Mouse (Mus musculus) hematopoietic stem cell, adult 5-6 weeks (primary cell): ENCODE results near the gene Lrrc23. TPM values are rescaled to one million over a fixed set of nuclear protein-coding genes. Genes with fewer than 3 reads are reported as not detected.
A peak's percentile ranks its signal among the peaks of the same experiment; 100 is the strongest.

ENCODE experiments used
- ATAC-seq, 2 experiments: fragments of 125-278 bp in 1 of 2; replicated peaks in 1 of 2; 2 replicates each; pipeline ENCODE4 v1.8.0; 2016 to 2017; ENCODE audit warnings: inconsistent platforms in 2 of 2, mild to moderate bottlenecking in 2 of 2, moderate number of reproducible peaks in 2 of 2, low read depth in 1 of 2, moderate TSS enrichment in 1 of 2; ENCODE audit not compliant: low FRiP score in 2 of 2, poor library complexity in 2 of 2, severe bottlenecking in 2 of 2, insufficient read depth in 1 of 2, low TSS enrichment in 1 of 2
- total RNA-seq: library from RNA; stranded (forward); fragments of 172-1452, 232-1000 nt; gene quantifications from 2 replicates; pipeline ENCODE4 v1.2.3, GENCODE M21; 2017

Lrrc23 gene
- total RNA-seq, 1 experiment from 2014 or later, result 1.1 TPM

DNA sequence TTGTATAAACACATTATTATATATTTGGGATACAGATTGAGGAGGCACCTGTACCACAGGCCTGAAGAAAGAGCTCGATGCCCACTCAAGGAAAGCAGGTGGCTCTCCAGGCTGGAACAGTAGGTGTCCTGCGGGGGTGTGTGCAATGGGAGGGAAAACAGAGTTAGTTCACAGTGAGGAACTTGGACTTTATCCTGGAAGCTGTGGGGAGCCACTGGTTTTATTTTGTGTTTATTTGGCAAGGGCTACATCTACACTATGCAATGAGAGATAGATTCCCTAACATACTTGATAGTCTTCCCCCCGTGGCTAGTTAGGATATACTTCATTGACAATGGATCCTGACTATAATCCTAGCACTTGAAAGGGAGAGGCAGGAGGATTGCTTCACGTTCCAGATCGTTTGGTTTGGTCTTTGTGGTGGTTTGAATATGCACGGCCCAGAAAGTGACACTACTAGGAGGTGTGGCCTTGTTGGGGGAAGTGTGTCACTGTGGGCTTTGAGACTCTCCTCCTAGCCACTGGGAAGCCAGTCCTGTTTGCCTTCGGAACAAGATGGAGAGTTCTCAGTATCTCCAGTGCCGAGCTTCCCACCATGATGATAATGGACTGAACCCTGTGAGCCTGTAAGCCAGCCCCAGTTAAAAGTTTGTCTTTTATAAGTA is 7.4 kb upstream of the Lrrc23 start:
- peak; percentile 72 to 73; a peak in 3 of 4 replicates for ATAC-seq

DNA sequence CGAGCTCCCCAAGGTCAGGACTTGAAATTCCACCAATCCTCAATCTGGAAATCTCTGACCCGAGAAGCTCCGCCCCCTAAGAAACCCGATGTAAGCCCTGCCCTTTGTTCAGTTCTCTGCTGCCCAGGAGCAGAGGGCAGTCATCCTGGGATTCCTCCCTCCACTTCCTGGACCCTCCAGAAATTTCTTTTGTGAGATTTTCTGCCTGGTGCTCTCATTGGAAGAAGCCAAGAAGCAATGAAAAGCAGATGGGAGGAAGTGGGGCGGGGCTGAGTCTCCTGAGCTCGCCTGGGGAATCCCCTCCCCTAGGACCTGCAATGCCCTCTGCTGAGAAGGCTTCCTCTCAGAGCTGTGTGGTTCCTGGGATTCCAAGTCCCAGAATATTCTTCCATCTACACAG is 2.9 kb upstream of the Lrrc23 start:
- ATAC-seq, result peak; percentile 37 to 44; a peak in 2 of 4 replicates

DNA sequence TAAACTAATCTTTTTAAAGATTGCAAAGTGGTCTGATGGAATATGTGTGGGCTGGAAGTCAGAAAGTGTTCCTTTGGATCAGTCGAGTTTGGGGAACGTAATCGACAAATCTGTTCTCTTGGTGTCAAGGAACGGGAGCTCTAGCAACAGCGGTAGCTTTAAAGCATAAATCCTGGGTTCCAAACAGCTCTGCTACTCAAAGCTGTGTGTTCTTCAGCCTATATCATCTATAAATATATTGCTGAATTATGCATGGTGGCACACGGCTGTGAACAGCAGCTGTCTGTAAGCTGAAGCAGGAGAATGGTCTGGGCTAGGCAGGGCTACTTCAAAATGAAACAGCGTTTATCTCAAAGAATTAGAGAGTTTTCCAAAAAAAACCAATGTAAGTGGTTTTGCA is 1.4 kb upstream of the Lrrc23 start:
- no peak for ATAC-seq

DNA sequence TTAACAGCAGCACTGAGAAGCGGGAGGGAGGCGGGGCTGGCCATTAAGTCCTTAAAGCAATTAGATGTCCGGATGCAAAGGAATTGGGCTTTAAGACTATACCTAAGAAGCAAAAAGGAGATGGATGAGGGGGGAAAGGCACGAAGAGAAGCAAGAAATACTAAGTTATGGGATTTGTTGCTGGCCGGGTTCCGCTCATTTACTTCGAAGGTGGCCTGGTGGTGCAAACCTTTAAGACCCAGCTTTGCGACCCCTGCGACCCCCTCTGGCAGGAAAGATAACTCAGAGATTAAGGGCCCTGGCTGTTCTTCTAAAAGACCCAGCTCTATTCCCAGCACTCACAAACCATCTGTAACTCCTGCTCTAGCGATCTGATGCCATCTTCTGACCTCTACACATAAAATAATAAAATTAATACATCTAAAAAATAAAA is 473 bp upstream of the Lrrc23 start:
- ATAC-seq, result no peak

DNA sequence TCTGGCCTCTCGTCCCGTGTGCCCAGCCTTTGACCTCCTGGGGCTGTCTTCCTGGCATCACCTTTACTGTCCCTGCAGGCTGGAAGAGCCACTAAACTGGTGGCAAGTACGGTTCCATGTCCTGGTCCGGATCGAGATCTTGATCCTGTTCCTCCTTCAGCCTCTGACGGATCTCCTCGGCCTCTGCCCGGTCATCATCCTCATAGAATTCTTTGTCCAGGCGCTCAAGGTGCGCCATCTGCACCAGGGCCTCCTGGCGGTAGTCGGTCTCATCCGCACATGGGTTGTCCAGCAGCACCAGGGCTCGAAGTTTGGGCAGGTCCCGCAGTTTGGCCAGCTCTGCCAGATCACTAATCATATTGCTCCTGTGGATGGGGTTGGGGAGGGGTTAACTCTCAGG is 9.0 kb downstream of the Lrrc23 start:
- no peak for ATAC-seq

DNA sequence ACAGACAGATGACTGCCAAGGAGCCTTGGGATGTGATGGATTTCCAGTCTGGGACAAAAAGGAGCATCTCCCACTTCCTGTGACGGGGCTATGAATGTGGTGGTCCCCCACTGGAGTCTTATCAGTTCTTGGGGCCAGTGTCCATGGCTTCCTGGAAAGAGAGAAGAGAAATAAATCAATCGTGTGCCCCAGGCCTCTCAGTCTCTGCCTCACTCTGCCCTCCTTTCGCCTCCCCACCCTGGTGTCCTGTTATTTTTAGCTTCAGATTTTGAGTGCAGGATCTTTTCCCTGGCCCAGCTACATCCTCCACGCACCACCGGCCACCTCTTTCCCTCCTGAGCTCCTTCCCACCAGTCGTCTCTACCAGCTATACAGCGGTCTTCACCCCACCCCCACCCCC is 9.5 kb downstream of the Lrrc23 start:
- ATAC-seq, result no peak

DNA sequence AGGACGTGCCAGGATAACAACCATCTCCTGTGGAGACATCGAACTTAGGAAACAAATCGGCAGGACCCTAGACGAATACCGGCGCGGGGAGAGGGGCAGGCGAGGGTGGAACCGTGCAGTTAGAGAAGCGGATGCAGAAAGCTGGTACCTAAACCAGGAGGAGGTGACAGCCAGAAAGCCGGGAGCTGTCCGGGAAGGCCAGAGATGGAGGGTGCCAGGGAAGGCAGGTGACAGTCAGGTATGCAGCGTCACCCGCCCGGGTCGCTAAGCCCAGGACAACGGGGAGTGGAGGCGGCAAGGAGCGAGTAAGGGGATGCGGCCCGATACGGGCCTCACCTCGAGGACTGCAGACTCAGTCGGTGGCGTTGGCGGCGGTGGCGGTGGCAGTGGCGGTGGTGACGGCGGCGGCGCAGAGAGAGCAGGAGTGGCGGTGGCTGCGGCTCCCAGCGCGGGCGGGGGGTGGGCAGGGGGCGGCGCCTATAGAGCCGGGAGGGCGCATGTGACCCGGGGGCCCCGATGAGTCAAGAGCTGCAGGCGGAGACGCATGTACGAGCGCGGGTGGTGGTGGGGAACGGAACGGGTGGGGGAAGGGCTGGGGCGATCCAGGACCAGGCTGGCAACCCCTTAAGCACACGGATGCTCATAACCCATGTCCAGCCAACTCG is 10.3 kb downstream of the Lrrc23 start, which contains the start of gene Eno2:
Eno2 (minus strand) TSS at position 573 of the 665 bp plus-strand sequence.
- ATAC-seq, result peak; percentile 34 to 59; a peak in 3 of 4 replicates

DNA sequence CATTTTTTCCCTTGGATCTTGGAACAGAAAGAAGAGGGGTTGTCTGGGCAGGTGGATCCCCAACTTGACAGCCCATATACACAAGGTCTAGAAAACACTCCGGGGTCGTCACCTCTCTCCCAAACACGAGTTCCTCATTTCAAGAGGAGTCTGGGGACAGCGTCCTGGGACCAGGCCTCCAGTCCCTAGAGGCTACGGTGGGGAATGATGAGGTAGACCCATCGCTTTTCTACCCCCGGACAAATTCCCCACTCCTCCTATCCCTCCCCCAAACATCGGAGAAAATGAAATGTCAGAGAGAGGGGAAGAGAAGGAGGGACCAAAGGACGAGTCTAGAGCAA is 10.9 kb downstream of the Lrrc23 start:
- ATAC-seq, result peak; percentile 47 to 74

DNA sequence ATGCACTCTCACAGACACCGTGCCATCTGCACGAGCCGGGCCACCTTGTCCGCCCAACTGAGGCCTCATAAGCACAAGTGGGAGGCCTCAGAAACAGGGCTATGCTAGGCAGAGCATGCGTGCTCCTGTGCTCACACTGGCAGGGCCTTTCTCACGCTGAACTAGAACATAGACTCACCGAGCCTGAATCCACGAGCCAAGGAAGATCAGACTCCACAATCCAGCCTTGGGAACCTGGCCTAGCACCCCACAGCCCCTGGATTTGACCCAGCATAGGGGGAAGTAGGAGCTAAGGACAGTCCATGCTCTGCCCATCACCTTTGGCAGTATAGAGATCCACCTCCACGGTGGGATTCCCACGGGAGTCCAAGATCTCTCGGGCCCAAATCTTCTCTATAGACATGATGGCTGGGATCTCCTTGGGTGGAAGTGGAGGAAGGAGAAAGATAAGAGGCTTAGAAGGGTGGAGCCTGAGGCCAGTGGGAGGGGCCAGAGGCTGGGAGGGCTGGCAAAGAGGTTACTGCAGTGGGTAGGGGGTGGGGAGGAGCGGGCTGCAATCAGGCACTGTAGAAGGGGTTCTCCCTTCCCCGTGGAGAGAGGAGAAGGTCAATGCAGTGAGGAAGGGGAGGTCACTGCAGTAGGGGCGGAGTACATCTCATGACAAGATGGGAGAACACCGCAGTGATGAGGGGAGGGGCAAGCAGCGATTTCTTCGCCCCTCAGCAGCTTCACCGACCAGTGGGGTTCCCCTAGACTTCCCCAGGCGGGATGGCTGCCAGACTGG is 11.4 kb downstream of the Lrrc23 start:
- ATAC-seq, result 0 out of 4 replicates have a peak, but pooled peaks of 1 of the 2 experiments have one; percentile 8

DNA sequence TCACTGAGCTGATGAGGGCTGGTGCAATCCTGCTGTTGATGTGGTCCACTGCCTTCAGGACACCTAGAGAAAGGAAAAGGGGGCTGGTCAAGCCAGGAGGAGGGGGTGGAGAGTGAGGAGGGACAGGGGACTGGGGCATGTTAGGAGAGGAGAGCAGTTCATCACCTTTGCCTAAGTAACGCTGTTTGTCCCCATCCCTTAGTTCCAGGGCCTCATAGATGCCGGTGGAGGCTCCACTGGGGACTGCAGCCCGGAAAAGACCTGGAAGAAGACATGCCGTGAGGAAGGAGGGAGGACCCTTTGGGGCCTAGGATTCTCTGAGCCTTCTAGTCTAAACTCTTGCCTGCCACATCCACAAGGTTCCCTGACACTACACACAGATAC is 12.0 kb downstream of the Lrrc23 start:
- no peak for ATAC-seq

DNA sequence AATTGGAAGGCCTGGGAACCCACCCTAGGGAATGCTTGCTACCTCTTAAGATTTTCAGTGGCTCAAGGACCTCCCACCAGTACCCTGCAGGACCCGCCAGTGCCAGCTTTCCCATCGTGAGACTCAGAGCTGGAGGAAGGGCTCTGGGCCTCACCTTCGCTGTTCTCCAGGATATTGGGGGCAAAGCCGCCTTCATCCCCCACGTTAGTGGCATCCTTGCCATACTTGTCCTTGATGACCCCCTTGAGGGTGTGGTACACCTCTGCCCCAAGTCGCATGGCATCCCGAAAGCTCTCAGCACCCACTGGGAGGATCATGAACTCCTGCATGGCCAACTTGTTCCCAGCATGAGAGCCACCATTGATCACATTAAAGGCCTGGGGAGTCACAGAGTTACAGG is 13.6 kb downstream of the Lrrc23 start:
- ATAC-seq, result no peak

DNA sequence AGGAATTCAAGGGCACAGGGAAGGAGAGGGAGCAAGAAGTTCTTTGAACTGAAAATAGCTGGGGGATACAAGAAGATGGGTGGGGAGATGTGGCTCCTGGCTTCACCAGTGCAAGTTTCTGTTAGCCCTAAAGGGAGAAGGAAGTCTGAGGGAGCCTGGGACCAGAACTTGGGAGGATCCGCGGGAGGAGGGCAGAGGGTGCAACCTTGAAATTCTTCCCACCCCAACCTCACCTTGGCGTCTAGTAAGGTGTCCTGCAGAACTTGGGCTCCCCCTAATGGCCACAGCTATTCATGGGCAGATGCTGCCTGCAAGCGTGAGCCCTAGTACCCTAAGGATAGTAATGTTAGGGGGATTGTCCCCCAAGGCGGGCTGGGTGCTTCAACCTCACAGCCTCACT is 20.3 kb downstream of the Lrrc23 start:
- peak; percentile 81 to 82 for ATAC-seq

DNA sequence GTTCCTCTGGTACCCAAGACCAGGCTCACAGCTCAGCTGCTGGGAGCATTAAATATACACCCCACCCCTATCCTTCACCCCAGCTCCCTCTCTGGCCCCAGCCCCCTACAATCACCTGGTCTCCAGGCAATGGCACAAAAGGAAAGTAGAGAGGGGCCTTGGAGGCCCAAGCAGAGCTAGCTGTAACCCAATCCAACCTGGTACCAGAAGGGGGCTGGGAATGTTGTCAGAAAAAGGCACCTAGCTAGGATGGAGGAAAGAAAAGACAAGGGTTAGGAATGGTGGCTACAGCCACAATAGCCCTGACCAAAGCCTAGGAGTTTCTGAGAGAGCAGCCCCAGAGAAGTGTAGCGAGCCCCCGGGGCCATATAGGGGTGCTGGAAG is 20.7 kb downstream of the Lrrc23 start:
- no peak for ATAC-seq

DNA sequence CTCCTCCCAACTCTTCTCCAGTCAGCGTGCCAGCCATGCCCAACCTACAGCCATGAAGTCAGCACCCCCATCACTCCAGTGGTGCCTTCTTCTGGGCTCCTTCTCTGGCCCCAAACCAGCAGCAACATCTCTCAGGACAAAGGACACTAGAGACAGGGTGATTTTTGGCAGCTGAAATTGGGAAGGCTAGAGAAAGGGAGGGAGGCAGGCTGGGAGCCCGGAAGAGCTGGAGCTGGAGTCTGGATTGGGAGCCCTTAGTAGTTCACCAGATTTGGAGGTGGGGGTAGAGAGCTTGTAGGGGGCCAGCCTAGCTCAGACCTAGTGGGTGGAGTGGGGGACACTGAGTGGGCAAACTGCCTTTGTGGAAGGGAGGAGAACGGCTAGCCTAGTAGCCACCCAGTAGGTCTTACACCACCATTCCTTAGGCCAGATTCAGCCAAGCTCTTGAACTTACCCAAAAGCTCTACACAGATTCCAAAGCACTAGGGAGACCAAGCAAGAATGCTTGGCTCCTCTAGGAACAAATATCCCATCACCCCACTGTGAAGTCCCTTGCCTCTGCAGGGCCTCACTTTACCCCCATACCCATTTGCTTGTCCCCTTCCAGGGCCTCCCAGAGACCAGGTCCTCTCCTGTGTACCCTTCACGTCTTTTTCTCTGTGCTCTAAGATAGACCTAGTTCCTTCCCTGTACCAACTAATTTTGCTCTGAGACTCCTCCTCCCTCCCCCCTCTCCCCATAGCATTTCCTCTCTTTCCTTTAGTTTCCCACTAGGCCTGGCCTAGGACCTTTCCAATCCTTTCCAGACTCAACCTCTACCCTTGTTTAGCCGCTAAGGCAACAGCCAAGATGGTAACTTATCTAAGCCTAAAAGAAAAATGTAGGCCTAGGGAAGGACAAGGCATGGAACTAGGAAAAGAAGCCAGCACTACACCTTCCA is 21.3 kb downstream of the Lrrc23 start:
- ATAC-seq, result no peak

DNA sequence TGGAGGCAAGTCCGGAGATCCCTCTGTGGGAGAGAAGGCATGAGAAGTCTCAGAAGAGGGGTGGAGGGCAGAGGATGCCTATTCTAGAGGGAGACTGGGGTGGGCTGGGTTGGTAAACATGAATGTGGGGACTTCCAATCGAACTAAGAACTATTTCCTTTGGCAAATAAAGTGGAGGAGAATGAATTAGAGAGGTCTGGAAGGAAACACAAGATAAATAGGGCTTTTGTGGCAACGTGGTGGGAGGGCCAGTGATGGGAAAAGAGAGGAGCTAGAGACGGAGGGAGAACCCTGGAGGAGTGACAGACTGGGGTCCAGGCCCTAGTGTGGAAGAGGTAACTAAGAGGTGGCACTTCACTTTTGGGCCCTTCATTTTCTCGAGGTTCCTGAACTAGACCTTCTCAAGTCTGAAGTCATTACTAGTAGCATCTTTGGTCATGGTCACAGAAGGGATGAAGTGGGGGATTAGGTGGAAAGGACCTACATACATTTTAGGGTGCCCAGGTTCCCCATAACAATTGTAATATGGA is 22.1 kb downstream of the Lrrc23 start:
- no peak for ATAC-seq

DNA sequence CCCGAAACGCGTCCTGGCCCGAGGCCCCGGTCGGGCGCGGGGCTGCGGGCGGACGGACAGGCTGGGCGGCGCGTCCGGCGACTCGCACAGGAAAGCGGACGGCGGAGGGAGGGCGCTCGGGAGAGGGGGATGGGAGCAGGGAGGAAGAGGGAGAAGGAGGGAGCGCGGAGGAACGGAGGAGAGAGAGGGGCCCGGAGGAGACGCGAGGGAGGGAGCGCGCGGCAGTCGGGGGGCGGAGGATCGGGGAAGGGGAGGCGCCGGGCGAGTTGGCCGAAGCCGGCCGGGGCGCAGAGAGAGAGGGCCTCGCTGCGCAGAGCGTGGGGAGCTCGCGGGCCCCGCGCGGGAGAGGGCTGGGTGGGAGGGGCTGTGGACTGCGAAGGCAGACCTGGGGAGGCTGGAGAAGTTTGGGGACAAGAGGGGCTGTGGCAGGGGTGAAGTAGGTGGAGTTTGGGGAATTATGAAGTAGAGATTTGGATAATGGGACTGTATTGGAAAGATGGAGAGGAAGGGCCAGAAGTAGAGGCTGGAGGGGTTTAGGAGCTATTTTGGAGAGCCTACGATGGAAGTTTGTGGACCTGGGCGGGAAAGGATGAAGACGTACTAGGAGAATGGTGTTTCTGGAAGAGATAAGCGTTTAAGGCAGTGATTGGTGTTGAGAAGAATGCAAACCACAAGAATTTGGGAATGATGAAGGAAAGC is 22.7 kb downstream of the Lrrc23 start:
- ATAC-seq, result peak in 1 of 2 experiments; percentile 31; a peak in 3 of 4 replicates
